Mouse (Mus musculus) heart, embryonic 11.5 days (tissue): ENCODE measurements around the gene Tgif1. TPM values are rescaled to one million over a fixed set of nuclear protein-coding genes. Genes with fewer than 3 reads are reported as not detected.

Experiments used
- ATAC-seq: fragments of 200-750 bp; cut with Nextera tagmentation; replicated peaks from 2 replicates; pipeline ENCODE4 v1.8.0; 2017; ENCODE audit warnings: moderate library complexity; ENCODE audit not compliant: insufficient number of reproducible peaks, low FRiP score, low TSS enrichment
- H3K27ac ChIP-seq: fragments of 300-500 bp; sonication (generic); 2 replicates; pipeline ENCODE4 v1.5.1; 2014; ENCODE audit warnings: mild to moderate bottlenecking, low read depth, low read length
- H3K27me3 ChIP-seq: fragments of 300-500 bp; sonication (generic); 2 replicates; pipeline ENCODE4 v1.6.1; 2014; ENCODE audit warnings: mild to moderate bottlenecking, low read length, mixed read lengths; ENCODE audit not compliant: control insufficient read depth, insufficient read depth
- H3K36me3 ChIP-seq: fragments of 300-500 bp; sonication (generic); 2 replicates; pipeline ENCODE4 v1.6.1; 2014; ENCODE audit warnings: mild to moderate bottlenecking, low read length, moderate library complexity, mixed read lengths; ENCODE audit not compliant: control insufficient read depth, insufficient read depth
- H3K4me1 ChIP-seq: fragments of 300-500 bp; sonication (generic); 2 replicates; pipeline ENCODE4 v1.6.1; 2014; ENCODE audit warnings: low read length; ENCODE audit not compliant: control insufficient read depth, insufficient read depth
- H3K4me2 ChIP-seq: fragments of 300-500 bp; sonication (generic); 2 replicates; pipeline ENCODE4 v1.6.1; 2014; ENCODE audit warnings: mild to moderate bottlenecking, moderate library complexity
- H3K4me3 ChIP-seq: fragments of 300-500 bp; sonication (generic); 2 replicates; pipeline ENCODE4 v1.5.1; 2014; ENCODE audit warnings: low read depth, low read length
- H3K9ac ChIP-seq: fragments of 300-500 bp; sonication (generic); 2 replicates; pipeline ENCODE4 v1.6.1; 2014; ENCODE audit warnings: mild to moderate bottlenecking, low read depth, low read length, moderate library complexity
- H3K9me3 ChIP-seq: fragments of 300-500 bp; sonication (generic); replicated peaks from 2 replicates; pipeline ENCODE4 v1.6.1; 2016; ENCODE audit warnings: low read length; ENCODE audit not compliant: control insufficient read depth
- WGBS: fragments of 180-500 bp; shearing (Covaris S2); extraction: QIAGEN DNeasy Blood & Tissue Kit; methylation state at CpG from one replicate; pipeline ENCODE4 v1.1.7; 2014; ENCODE audit not compliant: insufficient replicate concordance; 5-methylcytosine and 5-hydroxymethylcytosine counted together
- microRNA counts: library from miRNA; unstranded; fragments of <30 nt; microRNA quantifications from one replicate; lab custom pipeline; 2015
- microRNA-seq: library from miRNA; unstranded; fragments of <30 nt; microRNA quantifications from one replicate; pipeline ENCODE4, GENCODE M21; 2016; ENCODE audit warnings: borderline number of aligned reads
- polyA plus RNA-seq: library from polyadenylated mRNA; unstranded; fragments of >200 nt; fragmentation: Nextera tagmentation; extraction: Ambion mirVana; gene quantifications from 2 replicates; pipeline ENCODE4 v1.2.1, GENCODE M21; 2014

Gene Tgif1
- polyA plus RNA-seq, 1 experiment from 2014 or later, result 31.5 TPM

DNA sequence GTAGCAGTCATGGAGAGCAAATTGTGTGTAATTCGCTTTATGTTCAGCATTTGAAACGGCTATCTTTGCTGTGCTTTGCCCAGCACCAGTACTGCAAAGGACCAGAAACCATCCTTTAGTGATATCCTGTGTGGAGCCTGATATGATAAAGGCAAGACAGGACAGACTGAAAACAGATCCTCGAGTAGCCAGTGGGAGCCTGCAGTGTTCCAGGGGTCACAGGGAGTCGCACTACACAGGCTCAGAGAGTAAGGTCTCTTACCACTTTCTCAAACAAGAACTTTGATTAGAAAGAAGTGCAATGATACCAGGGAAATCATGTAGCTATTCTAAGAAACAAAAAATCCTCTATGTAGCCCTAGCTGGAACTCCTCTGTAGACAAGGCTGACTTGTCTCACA is 58.1 kb downstream of the Tgif1 start:
- no peak overlapping the region for H3K4me3 ChIP-seq
- H3K27ac ChIP-seq, result peak overlapping the region; percentile 74; the same call in 1 of the 2 replicates
- H3K27me3 ChIP-seq, result no peaks in the 10 kb centered on the region
- H3K4me1 ChIP-seq, result peaks cover 18% of the 10 kb centered on the region
- H3K4me2 ChIP-seq, result peak overlapping the region; percentile 47; the same call in 1 of the 2 replicates
- H3K9me3 ChIP-seq, result no peaks in the 10 kb centered on the region
- no peak overlapping the region for H3K9ac ChIP-seq
- ATAC-seq, result no peak
- no peaks in the 10 kb centered on the region for H3K36me3 ChIP-seq
- WGBS, result 28% methylated on average over 4 of the region's 4 CpGs

- ATAC-seq, result no peak
- Histone ChIP-seq H3K9me3 (no peaks in the 10 kb centered on the region), H3K4me2 (peak overlapping the region; percentile 47), H3K27ac (peak overlapping the region; percentile 74), H3K27me3 (no peaks in the 10 kb centered on the region), H3K9ac (peak overlapping the region; percentile 24; the same call in 1 of the 2 replicates), H3K4me3 (no peak overlapping the region), H3K36me3 (no peaks in the 10 kb centered on the region), H3K4me1 (peaks cover 18% of the 10 kb centered on the region)
- WGBS, result 25% methylated on average over 6 of the region's 6 CpGs
Observed at GRCm38 (mm10) chr17:70794722-70795121, 58.6 kb downstream of the Tgif1 start.

- peaks cover 18% of the 10 kb centered on the region for H3K4me1 ChIP-seq
- H3K36me3 ChIP-seq, result no peaks in the 10 kb centered on the region
- no peaks in the 10 kb centered on the region for H3K27me3 ChIP-seq
- WGBS, result 2% methylated on average over 7 of the region's 7 CpGs
- H3K9ac ChIP-seq, result peak overlapping the region; percentile 24; the same call in 1 of the 2 replicates
- peak overlapping the region; percentile 47 for H3K4me2 ChIP-seq
- peak overlapping the region; percentile 74 for H3K27ac ChIP-seq
- no peaks in the 10 kb centered on the region for H3K9me3 ChIP-seq
- H3K4me3 ChIP-seq, result no peak overlapping the region
- peak; percentile 66 for ATAC-seq
Observed at GRCm38 (mm10) chr17:70794291-70794690, 59.1 kb downstream of the Tgif1 start.

MicroRNAs encoded within 50 kb of the gene (microRNA counts, 519-probe panel; counts per million panel counts)
- 32.2 counts per million for microRNA mmu-miR-1195 (lab: Ali Mortazavi, UCI)

Small RNAs within 50 kb of the gene (microRNA-seq; reads per million reads assigned to microRNA genes)
- not detected for gene Mir1195

Other genes with a start within 250 kb of the Tgif1 start
- 208 and 237 TPM in 2 replicates for gene Myom1, start 149.1 kb upstream of the Tgif1 start, polyA plus RNA-seq
- 878 and 906 TPM in 2 replicates for gene Myl12a, start 149.3 kb upstream of the Tgif1 start, polyA plus RNA-seq